Mouse (Mus musculus): Measurements from ENCODE around the gene Atp7b. TPM values are rescaled to one million over a fixed set of nuclear protein-coding genes. Genes with fewer than 3 reads are reported as not detected.

Gene Atp7b
- total and polyA plus RNA-seq, 2 experiments from 2014 or later: 1.2 to 3.6 TPM

GRCm38 (mm10) chr8:21966646-21967045, 93.5 kb downstream of the Atp7b start:
- 71% methylated on average over 1 of the region's 1 CpGs for WGBS
- Histone ChIP-seq H3K36me3 (ENCODE audit: insufficient read depth) (no peaks in the 10 kb centered on the region), H3K4me3 (ENCODE audit: low read depth, low read length) (no peak overlapping the region), H3K9me3 (ENCODE audit: low read length) (no peaks in the 10 kb centered on the region), H3K27ac (ENCODE audit: low read depth, low read length) (no peak overlapping the region), H3K4me2 (ENCODE audit: low read depth) (no peak overlapping the region), H3K4me1 (ENCODE audit: insufficient read depth) (no peaks in the 10 kb centered on the region), H3K9ac (no peak overlapping the region), H3K27me3 (ENCODE audit: insufficient read depth, low read length) (no peaks in the 10 kb centered on the region)
- no peak for DNase-seq
- TF ChIP-seq CTCF (IDR thresholded peaks at IDR 0.05; ENCODE audit: low read depth): no peak
- no peak for ATAC-seq

DNA sequence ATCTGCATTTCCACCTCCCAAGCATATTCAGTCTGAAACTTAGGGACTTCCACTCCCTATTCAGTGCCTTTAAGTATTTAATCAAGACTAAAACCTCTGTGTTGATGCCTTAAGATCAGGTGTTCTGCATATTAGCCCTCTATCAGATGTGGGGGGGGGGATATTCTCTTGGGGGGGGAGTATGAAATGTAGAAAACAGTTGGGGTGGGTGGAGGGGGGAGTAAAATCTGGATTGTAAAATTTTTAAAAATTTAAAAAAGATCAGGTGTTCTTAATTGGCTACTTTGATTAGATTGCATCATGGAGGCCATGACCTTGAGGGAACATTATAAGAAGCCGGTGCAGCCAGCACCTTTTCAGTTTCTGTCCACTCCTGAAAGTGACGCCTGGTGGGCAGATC, 101.7 kb downstream of the Atp7b start, which contains the start of gene Fam90a1a:
Gene Fam90a1a, plus strand, starts transcription at position 301 of the 400 bp plus-strand sequence.
- Histone ChIP-seq H3K9me3 (ENCODE audit: low read length) (no peaks in the 10 kb centered on the region), H3K4me3 (ENCODE audit: low read depth, low read length) (no peak within 1 kb of the TSS), H3K4me1 (ENCODE audit: insufficient read depth) (no peaks in the 10 kb centered on the region), H3K4me2 (ENCODE audit: low read depth) (no peak within 1 kb of the TSS), H3K27ac (ENCODE audit: low read depth, low read length) (no peak within 1 kb of the TSS), H3K9ac (no peak within 1 kb of the TSS), H3K36me3 (ENCODE audit: insufficient read depth) (no peaks in the 10 kb centered on the region), H3K27me3 (ENCODE audit: insufficient read depth, low read length) (no peaks in the 10 kb centered on the region)
- no peak for ATAC-seq
- WGBS: 91% methylated on average over 2 of the region's 2 CpGs
- TF ChIP-seq CTCF (IDR thresholded peaks at IDR 0.05; ENCODE audit: low read depth): no peak
- no peak for DNase-seq

DNA sequence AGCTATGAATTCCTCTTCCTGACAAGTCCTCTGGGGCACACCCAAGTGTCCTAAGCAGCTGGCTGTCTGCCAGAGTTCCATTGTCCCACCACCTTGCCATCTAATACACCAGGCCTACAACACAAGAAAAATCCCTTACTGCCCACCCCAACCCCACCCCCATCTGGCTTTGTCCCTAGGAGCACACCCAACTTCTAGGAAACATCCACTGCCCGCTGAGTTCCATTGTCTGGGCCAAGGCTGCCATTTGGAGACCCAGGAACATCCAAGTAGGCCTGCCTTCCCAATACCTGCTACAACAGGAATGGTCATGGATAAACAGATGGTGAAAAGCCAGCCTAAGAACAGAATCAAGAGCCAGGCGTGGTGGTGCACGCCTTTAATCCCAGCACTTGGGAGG, 103.8 kb downstream of the Atp7b start:
- H3K27ac ChIP-seq (ENCODE audit: low read depth, low read length): no peak overlapping the region
- no peaks in the 10 kb centered on the region for H3K9me3 ChIP-seq (ENCODE audit: low read length)
- no peaks in the 10 kb centered on the region for H3K4me1 ChIP-seq (ENCODE audit: insufficient read depth)
- H3K27me3 ChIP-seq (ENCODE audit: insufficient read depth, low read length): no peaks in the 10 kb centered on the region
- no peak for ATAC-seq
- H3K4me2 ChIP-seq (ENCODE audit: low read depth): no peak overlapping the region
- H3K4me3 ChIP-seq (ENCODE audit: low read depth, low read length): no peak overlapping the region
- WGBS: 84% methylated on average over 3 of the region's 3 CpGs
- DNase-seq: no peak
- no peak overlapping the region for H3K9ac ChIP-seq
- H3K36me3 ChIP-seq (ENCODE audit: insufficient read depth): no peaks in the 10 kb centered on the region
- TF ChIP-seq CTCF (IDR thresholded peaks at IDR 0.05; ENCODE audit: low read depth): no peak

GRCm38 (mm10) chr8:21955321-21955720, 104.8 kb downstream of the Atp7b start:
- DNase-seq (peak; percentile 71), ATAC-seq (peak; percentile 47; the same call in 1 of the 2 replicates)
- no peak overlapping the region for H3K9ac ChIP-seq
- H3K9me3 ChIP-seq (ENCODE audit: low read length): no peaks in the 10 kb centered on the region
- no peak overlapping the region for H3K4me2 ChIP-seq (ENCODE audit: low read depth)
- TF ChIP-seq CTCF (IDR thresholded peaks at IDR 0.05; ENCODE audit: low read depth): peak; percentile 86
- 4% methylated on average over 9 of the region's 9 CpGs for WGBS
- no peaks in the 10 kb centered on the region for H3K4me1 ChIP-seq (ENCODE audit: insufficient read depth)
- H3K27me3 ChIP-seq (ENCODE audit: insufficient read depth, low read length): no peaks in the 10 kb centered on the region
- no peaks in the 10 kb centered on the region for H3K36me3 ChIP-seq (ENCODE audit: insufficient read depth)
- H3K4me3 ChIP-seq (ENCODE audit: low read depth, low read length): no peak overlapping the region
- H3K27ac ChIP-seq (ENCODE audit: low read depth, low read length): no peak overlapping the region

DNA sequence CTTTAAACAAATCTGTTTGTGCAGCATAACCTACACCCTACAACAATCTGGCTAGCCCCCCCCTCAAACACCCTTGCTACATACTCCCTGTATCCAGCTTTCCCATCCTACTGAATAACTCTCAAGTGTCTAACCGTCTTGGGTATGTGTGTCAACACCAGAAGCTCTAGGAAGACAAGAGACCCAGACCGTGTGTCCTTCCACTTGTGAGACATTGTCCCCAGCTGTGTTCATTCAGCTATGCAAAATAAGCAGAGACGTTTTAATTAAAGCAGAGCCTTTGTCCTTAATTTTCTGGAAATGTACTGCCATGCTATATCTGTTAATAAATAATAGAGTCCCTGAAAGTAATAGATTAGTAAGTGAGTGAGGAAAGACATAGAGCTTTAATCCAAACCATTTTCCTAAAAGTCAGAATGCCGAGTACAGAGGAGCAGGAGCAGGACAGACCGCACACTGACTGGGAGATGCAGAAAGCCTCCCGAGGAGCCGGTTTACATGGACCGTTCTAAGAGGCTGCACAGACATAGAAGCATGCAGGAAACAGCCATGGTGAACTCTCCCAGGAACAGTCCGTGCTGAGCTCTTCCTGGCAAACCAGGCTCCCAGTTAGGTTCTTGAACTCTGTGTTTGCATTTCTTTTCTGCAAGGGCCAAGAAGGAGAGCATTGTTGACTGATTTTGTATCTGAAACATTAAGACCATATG, 112.6 kb downstream of the Atp7b start:
- no peak for ATAC-seq

GRCm38 (mm10) chr8:21946462-21946861, 113.6 kb downstream of the Atp7b start, which contains the start of gene Defb13:
Defb13 (plus strand) TSS chr8:21946762.
- ATAC-seq (no peak), DNase-seq (no peak)
- no peaks in the 10 kb centered on the region for H3K27me3 ChIP-seq (ENCODE audit: insufficient read depth, low read length)
- H3K9ac ChIP-seq: no peak within 1 kb of the TSS
- H3K4me3 ChIP-seq (ENCODE audit: low read depth, low read length): no peak within 1 kb of the TSS
- no peak for TF ChIP-seq CTCF (IDR thresholded peaks at IDR 0.05; ENCODE audit: low read depth)
- H3K4me2 ChIP-seq (ENCODE audit: low read depth): no peak within 1 kb of the TSS
- no peaks in the 10 kb centered on the region for H3K9me3 ChIP-seq (ENCODE audit: low read length)
- H3K4me1 ChIP-seq (ENCODE audit: insufficient read depth): no peaks in the 10 kb centered on the region
- no peaks in the 10 kb centered on the region for H3K36me3 ChIP-seq (ENCODE audit: insufficient read depth)
- 77% methylated on average over 6 of the region's 6 CpGs for WGBS
- no peak within 1 kb of the TSS for H3K27ac ChIP-seq (ENCODE audit: low read depth, low read length)

More for the DNA sequence above, 112.6 kb downstream of the Atp7b start:
- no peaks in the 10 kb centered on the region for H3K9me3 ChIP-seq (ENCODE audit: low read length)
- no peak for TF ChIP-seq CTCF (IDR thresholded peaks at IDR 0.05; ENCODE audit: low read depth)
- H3K9ac ChIP-seq: no peak overlapping the region
- H3K36me3 ChIP-seq (ENCODE audit: insufficient read depth): no peaks in the 10 kb centered on the region
- DNase-seq: no peak
- H3K27ac ChIP-seq (ENCODE audit: low read depth, low read length): no peak overlapping the region
- 57% methylated on average over 9 of the region's 9 CpGs for WGBS
- no peak overlapping the region for H3K4me2 ChIP-seq (ENCODE audit: low read depth)
- no peak overlapping the region for H3K4me3 ChIP-seq (ENCODE audit: low read depth, low read length)
- no peaks in the 10 kb centered on the region for H3K27me3 ChIP-seq (ENCODE audit: insufficient read depth, low read length)
- H3K4me1 ChIP-seq (ENCODE audit: insufficient read depth): no peaks in the 10 kb centered on the region

Other genes starting within 250 kb of the Atp7b start
- not detected in 2 replicates for gene Defb50, start 236.8 kb downstream of the Atp7b start, total RNA-seq (2014; rRNA removed)
- gene Defb50, start 236.8 kb downstream of the Atp7b start, polyA plus RNA-seq (2015; fragmentation: Nextera tagmentation; extraction: Ambion mirVana): not detected in 2 replicates
- gene Defb2, start 220.4 kb downstream of the Atp7b start, total RNA-seq (2014; rRNA removed): not detected in 2 replicates
- gene Defb2, start 220.4 kb downstream of the Atp7b start, polyA plus RNA-seq (2015; fragmentation: Nextera tagmentation; extraction: Ambion mirVana): not detected in 2 replicates
- not detected in 2 replicates for gene Defb10, start 201.4 kb downstream of the Atp7b start, total RNA-seq (2014; rRNA removed)
- gene Defb10, start 201.4 kb downstream of the Atp7b start, polyA plus RNA-seq (2015; fragmentation: Nextera tagmentation; extraction: Ambion mirVana): not detected in 2 replicates
- gene Defb9, start 174.9 kb downstream of the Atp7b start, total RNA-seq (2014; rRNA removed): not detected in 2 replicates
- gene Defb9, start 174.9 kb downstream of the Atp7b start, polyA plus RNA-seq (2015; fragmentation: Nextera tagmentation; extraction: Ambion mirVana): 0.88 and 1.2 TPM in 2 replicates
- not detected in 2 replicates for gene Defb11, start 153.9 kb downstream of the Atp7b start, total RNA-seq (2014; rRNA removed)
- gene Defb11, start 153.9 kb downstream of the Atp7b start, polyA plus RNA-seq (2015; fragmentation: Nextera tagmentation; extraction: Ambion mirVana): 18.1 and 25.9 TPM in 2 replicates
- gene Defb15, start 127.6 kb downstream of the Atp7b start, total RNA-seq (2014; rRNA removed): not detected in 2 replicates
- gene Defb15, start 127.6 kb downstream of the Atp7b start, polyA plus RNA-seq (2015; fragmentation: Nextera tagmentation; extraction: Ambion mirVana): not detected in 2 replicates
- not detected in 2 replicates for gene Defb35, start 122.0 kb downstream of the Atp7b start, total RNA-seq (2014; rRNA removed)
- gene Defb35, start 122.0 kb downstream of the Atp7b start, polyA plus RNA-seq (2015; fragmentation: Nextera tagmentation; extraction: Ambion mirVana): not detected in 2 replicates
- not detected in 2 replicates for gene Defb13, start 113.5 kb downstream of the Atp7b start, total RNA-seq (2014; rRNA removed)
- not detected in 2 replicates for gene Defb13, start 113.5 kb downstream of the Atp7b start, polyA plus RNA-seq (2015; fragmentation: Nextera tagmentation; extraction: Ambion mirVana)
- gene Fam90a1a, start 101.6 kb downstream of the Atp7b start, total RNA-seq (2014; rRNA removed): not detected in 2 replicates
- not detected in 2 replicates for gene Fam90a1a, start 101.6 kb downstream of the Atp7b start, polyA plus RNA-seq (2015; fragmentation: Nextera tagmentation; extraction: Ambion mirVana)
- gene Ccdc70, start 90.5 kb downstream of the Atp7b start, total RNA-seq (2014; rRNA removed): not detected in 2 replicates
- gene Ccdc70, start 90.5 kb downstream of the Atp7b start, polyA plus RNA-seq (2015; fragmentation: Nextera tagmentation; extraction: Ambion mirVana): not detected in 2 replicates
- 32.0 and 44.6 TPM in 2 replicates for gene Alg11, start 416 bp upstream of the Atp7b start, total RNA-seq (2014; rRNA removed)
- gene Alg11, start 416 bp upstream of the Atp7b start, polyA plus RNA-seq (2015; fragmentation: Nextera tagmentation; extraction: Ambion mirVana): 22.3 and 29.1 TPM in 2 replicates
- gene Nek5, start 64.7 kb upstream of the Atp7b start, total RNA-seq (2014; rRNA removed): 0.77 and 3.5 TPM in 2 replicates
- gene Nek5, start 64.7 kb upstream of the Atp7b start, polyA plus RNA-seq (2015; fragmentation: Nextera tagmentation; extraction: Ambion mirVana): 0.92 and 1.2 TPM in 2 replicates
- gene Nek3, start 106.1 kb upstream of the Atp7b start, total RNA-seq (2014; rRNA removed): 4.6 and 7.1 TPM in 2 replicates
- 4.3 and 5.9 TPM in 2 replicates for gene Nek3, start 106.1 kb upstream of the Atp7b start, polyA plus RNA-seq (2015; fragmentation: Nextera tagmentation; extraction: Ambion mirVana)
- 7.5 and 8.8 TPM in 2 replicates for gene Ckap2, start 125.5 kb upstream of the Atp7b start, total RNA-seq (2014; rRNA removed)
- 6.8 and 8.0 TPM in 2 replicates for gene Ckap2, start 125.5 kb upstream of the Atp7b start, polyA plus RNA-seq (2015; fragmentation: Nextera tagmentation; extraction: Ambion mirVana)
- 38.3 and 42.9 TPM in 2 replicates for gene Vps36, start 132.5 kb upstream of the Atp7b start, total RNA-seq (2014; rRNA removed)
- gene Vps36, start 132.5 kb upstream of the Atp7b start, polyA plus RNA-seq (2015; fragmentation: Nextera tagmentation; extraction: Ambion mirVana): 24.6 and 36.7 TPM in 2 replicates
- gene Thsd1, start 167.0 kb upstream of the Atp7b start, total RNA-seq (2014; rRNA removed): 4.5 and 7.0 TPM in 2 replicates
- gene Thsd1, start 167.0 kb upstream of the Atp7b start, polyA plus RNA-seq (2015; fragmentation: Nextera tagmentation; extraction: Ambion mirVana): 5.2 and 5.6 TPM in 2 replicates
- not detected in 2 replicates for gene Tpte, start 223.1 kb upstream of the Atp7b start, total RNA-seq (2014; rRNA removed)
- not detected in 2 replicates for gene Tpte, start 223.1 kb upstream of the Atp7b start, polyA plus RNA-seq (2015; fragmentation: Nextera tagmentation; extraction: Ambion mirVana)

Data from forebrain, postnatal 0 days (tissue).